Mouse (Mus musculus): ENCODE data around the gene Akt1s1.

- TF ChIP-seq EP300 (IDR thresholded peaks at IDR 0.05; ENCODE audit: low read depth): no peak
- TF ChIP-seq CTCF (IDR thresholded peaks at IDR 0.05; ENCODE audit: low read depth): no peak
Observed at GRCm38 (mm10) chr7:44851625-44852234, 2.9 kb downstream of the Akt1s1 start.

All from liver, embryonic 14.5 days (tissue).